Mouse (Mus musculus) right cerebral cortex, adult 18-20 months (tissue): Measurements from ENCODE around the gene Pef1.

ENCODE experiments used
- DNase-seq: peaks from one replicate; pipeline ENCODE4 v3.0.0; 2022; ENCODE audit warnings: mixed read lengths

Pef1 gene

DNA sequence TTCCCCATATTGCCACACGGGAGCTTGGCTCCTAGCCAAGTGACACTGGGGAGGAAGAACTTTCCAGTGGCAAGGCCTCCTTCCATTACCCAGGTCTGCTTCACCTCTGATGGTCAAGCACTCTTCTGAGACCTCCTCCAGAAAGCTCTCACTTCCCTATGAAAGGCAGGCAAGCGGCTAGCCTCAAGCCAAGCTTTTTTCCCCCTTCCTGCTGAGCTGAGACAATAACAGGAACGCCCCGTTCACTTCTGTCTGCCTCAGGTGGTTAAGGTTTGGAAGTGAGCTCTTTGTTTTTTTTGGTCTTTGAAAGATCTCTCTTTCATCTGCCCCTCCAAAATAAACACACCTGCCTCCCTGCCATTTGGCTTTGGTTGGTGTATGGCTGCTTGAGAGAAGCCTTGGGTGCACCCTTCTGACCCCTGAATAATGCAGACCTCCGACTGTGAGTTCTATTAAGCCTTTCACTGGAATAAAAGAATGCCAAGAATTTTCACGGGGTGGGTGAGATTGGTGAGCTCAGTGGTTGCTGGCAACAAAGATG, at the start of gene Pef1:
Pef1 (plus strand) TSS at position 448 of the 541 bp plus-strand sequence.
- DNase-seq = no peak

GRCm38 (mm10) chr4:130053111-130053510, 49.2 kb upstream of the Pef1 start:
- DNase-seq = no peak

DNA sequence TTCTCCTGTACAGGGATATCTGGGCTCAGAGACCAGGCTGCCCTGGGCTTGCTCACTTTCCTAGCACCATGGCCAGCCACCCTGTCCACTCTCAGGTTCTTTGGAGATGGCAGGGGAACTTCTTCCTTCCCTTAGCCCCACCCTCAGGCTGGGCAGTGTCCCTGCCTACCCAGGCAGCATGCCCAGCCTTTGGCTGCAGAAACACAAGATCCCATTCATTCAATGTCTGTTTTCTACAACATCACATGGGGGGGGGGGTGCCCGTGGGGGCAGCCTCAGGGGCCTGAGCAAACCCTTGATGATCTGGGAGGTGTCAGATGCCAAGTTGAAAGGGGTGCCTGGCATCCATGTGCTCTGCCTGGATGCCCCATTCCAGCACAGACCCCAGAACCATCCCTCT, 47.6 kb upstream of the Pef1 start:
- DNase-seq = no peak

DNA sequence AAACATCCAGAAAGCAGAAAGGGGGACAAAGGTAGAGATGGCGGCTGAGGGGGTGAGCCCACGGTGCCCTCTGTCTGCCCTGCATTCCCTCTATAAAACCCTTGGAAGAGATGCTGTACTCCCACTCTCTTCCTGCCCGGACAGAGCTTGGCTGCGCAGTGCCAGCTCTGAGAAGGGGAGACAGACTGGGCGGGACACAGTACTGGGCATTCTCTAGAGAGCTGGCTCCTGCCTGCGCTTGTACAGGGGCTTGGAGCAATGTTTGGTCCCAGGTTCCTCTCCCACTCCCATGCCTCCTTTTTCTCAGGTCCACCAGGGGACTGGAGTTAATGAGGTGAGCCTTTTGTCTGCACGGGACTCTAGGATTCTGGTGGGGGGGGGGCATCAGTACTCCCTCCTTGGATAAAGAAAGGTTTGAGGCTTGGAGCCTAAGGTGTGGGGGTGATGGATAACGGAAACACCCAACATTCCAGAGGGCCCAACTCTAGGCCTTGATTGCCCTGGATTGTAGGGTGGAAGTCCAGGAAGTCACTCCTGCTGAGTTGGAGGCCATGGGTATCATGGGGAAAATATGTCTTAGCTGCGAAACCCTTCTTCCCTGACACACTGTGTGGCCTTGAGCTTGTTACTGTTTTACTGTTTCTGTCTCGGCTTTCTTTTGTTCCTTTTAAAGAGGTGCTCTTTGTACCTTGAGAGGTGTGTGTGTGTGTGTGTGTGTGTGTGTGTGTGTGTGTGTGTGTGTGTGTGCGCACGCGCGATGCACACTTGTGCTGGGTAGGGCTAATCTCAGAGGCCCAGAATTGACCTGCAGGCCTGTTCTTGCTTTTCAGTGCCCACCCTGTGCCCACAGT, 47.0 kb upstream of the Pef1 start:
- DNase-seq = no peak

DNA sequence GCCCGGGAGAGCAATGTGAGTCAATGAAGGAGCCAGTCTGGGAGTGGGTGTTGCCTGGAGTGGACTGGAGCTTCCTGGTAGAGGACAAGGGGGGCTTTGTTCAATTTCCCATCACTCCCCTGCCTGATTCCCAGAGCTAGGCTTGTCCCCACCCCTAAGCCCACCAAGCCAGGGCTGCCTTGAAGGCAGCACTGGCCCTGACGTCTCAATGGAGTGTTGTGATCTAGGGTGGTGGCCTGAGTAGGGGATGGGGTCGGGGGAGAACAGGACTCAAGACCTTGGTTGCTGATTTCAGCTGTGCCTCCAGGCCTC, 46.4 kb upstream of the Pef1 start:
- no peak for DNase-seq

DNA sequence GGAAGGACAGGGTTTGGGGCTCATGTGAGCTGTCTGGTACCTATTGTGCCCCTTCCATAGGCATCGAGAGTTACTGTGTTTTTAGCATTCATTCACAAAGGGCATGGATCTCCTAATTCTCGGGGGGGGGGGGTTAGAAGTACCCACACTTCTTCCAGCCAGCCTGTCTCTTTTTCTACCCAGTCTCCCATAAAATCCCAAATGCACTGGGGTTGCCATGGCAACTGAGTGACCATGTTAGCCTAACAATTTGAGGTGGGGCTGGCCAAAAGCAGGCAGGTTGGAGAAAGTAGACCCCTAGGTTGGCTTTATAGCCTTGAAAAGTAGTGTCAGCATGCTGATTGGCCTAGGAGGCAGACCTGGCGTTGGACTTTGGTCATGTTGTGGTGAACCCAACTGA, 45.9 kb upstream of the Pef1 start:
- no peak for DNase-seq

GRCm38 (mm10) chr4:130060937-130061336, 41.4 kb upstream of the Pef1 start:
- no peak for DNase-seq

DNA sequence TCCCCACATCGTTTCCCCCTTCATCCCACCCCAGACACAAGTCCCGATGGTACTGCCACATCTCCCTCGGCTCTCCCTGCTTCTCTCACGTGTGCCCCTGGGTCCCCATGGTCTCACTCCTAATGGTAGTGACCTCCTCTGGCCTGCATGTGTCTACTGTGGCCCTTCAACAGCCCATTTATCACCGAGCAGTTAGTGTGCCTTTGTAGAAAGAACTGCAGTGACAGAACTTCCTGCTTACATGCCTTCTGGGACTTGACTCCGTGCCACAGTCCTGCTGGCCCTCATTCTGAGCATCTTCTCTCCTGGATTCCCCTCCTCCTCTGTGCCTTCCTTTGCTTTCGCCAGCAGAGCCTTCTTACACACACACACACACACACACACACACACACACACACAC, 39.2 kb upstream of the Pef1 start:
- no peak for DNase-seq

DNA sequence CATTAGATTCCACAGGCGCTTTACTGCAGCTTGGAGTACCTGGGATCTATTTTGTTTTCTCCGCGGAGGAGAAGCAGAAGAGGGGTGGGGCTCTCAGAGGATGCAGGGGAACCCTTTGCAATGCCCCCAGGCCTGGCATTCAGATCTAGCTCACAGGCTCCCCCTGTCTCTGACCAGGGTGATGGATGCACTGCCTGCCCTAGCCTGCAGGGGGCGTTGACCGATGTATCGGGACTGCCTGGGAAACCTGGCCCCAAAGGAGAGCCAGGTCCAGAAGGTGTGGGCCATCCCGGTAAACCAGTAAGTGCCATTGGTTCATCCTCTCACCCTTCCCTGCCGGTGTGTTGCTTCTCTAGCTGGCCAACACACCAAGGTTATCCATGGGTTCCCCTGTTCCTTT, 35.5 kb upstream of the Pef1 start:
- no peak for DNase-seq

GRCm38 (mm10) chr4:130070523-130070922, 31.8 kb upstream of the Pef1 start:
- no peak for DNase-seq

DNA sequence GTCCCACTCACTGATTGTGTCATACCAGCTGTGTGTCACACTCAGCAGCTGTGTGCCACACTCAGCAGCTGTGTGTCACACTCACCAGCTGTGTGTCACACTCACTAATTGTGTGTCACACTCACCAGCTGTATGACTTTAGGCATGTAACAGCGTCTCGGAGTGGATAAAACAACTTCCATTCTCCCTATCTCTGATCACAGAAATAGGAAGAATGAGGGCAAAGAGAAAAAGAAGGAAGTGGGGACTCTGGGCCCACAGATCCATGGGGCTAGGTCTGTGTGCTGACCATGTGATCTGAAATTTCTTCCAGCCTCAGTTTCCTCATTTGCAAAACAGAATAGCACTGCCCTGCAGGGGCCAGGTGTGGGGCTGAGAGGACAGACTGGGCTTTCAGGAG, 30.6 kb upstream of the Pef1 start:
- no peak for DNase-seq

DNA sequence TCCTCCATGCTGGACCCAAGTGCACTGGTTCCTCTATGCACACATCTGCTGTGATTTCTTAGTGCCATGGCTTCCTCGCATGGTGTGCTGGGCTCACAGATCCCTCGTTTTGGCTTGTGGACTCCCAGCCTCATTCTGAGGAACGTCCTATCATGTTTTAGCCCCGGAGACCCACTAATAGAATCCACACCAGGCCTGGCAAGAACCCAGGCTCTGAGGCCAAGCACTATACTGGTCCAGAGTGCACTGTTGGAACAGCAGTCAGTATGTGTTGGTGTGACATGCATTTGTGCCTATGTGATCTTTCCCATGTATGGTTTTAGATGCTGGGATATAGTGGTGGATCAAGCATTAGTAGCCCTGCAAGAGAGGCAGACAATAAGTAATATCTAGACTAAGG, 29.0 kb upstream of the Pef1 start:
- DNase-seq = no peak

DNA sequence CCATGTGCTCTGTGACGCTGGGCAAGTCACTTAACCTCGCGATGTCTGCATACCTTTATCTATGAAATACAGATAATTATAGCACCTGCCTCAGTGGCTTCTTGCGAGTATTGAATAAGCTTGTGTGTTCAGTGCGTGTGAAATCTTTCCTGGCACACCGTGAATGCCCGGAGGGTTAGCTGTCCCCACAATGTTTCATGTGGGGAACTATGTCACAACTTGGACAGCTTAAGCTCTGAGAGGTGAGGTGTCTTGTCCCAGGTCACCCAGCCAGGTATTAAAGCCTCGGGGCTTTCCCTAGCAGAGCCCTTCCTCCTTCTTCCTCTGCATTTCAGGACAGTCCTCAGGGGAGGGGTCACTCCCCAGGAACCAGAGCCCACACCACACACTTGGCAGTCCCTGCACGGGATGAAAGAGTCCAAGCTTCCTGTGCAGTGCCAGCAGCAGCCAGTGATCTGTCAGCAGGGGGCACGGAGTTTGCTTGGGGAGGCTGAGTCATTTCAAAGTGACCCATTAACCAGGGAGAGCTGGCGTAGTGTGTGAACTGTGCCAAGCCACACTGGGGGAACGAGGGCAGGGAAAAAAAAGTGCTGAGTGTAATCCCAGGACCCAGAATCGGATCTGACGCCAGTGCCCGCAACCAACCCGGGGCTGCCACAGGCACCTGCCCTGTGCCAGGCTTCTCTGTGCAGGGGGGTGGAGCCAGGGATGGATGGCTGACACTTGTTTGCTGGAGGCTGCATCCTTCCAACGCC, 27.4 kb upstream of the Pef1 start:
- peak; percentile 32 for DNase-seq

DNA sequence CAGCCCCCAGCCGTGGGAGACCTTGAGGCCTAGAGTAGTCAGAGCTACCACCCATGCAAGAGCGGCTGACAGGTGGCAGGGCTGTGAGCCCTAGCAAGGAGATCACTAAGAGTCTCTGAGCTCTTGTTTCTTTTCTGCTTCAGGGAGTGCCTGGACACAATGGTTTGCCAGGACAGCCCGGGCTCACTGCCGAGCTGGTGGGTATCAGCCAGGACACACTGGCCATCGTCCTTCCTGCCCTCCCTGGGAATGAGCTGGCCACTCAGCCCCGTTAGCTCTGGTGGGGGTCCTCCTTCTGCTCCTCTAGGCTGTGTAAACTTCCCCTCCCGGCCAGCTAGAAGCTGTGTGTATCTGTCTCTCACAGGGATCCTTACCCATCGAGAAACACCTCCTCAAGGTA, 25.5 kb upstream of the Pef1 start:
- DNase-seq = no peak

GRCm38 (mm10) chr4:130078816-130079485, 23.4 kb upstream of the Pef1 start:
- DNase-seq = peak; percentile 60

GRCm38 (mm10) chr4:130079521-130079920, 22.8 kb upstream of the Pef1 start:
- no peak for DNase-seq

- DNase-seq = peak; percentile 68
Observed at GRCm38 (mm10) chr4:130081345-130082190, 20.8 kb upstream of the Pef1 start.

DNA sequence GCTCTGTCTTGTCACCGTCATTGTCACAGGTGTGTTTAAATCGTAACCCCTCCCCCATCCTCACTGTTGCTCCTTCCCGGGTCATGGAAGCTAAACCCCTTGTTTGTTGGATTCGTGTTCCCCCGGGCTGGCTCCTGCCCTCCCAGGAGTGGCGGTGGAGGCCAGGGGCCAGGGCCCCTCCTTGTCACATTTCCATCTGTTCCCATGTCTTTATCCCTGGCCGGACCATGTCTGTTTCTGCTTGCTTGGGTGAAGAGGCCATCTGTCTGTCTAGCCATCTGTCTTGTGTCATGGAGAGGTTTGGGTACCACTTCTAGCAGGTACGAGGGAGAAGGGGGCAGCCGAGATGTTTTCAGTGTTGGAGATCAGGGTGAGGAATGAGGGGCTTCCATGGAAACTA, 20.1 kb upstream of the Pef1 start:
- no peak for DNase-seq

DNA sequence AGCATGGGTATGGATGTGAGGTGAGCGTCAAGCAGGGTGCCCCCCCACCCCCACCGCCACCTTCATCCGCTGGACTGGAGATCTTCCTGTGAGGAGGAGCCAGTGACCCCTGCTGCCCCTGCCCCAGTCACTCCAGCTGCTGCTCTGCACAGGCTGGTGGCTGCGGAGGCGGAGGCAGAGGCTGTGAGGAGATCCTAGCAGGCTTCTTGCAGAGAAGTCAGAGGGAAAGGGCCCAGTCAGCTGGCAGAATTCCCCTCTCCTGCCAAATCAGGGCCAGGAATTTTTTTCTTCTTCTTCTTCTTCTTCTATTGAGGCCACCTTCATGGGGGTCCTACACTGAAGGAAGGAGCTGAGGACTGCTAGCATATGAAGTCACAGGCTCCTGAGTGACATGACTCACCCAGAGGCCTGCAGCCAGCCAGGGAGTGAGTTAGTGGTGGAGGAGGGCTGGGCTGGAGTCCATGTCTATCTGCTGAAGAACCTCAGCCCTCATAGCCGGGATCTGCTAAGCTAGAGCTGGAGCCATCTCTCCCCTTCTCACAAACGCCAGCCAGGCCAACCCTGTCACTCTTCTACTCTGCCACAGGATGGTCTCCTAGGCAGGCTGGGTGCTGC, 17.9 kb upstream of the Pef1 start:
- DNase-seq = peak; percentile 46

GRCm38 (mm10) chr4:130085246-130085820, 17.0 kb upstream of the Pef1 start:
- no peak for DNase-seq

DNA sequence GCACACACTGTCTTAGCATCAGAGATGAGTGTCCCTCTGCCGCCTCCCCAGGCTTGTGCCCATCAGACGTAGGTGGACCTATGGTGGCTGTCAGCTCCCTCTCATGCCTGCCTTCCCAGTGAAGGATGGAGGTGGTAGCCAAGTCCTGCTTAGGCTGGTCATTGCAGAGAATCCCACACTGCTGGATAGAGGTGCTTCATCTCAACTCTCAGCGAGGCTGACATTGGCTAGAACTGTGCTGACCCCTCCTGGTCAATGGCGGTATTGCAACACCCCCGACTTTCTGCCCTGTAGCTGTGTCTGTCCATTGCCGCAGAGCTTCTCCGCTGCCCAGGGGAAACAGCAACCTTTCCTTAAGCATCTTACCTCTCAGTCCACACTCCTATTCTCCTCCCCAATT, 15.1 kb upstream of the Pef1 start:
- peak; percentile 87 for DNase-seq

DNA sequence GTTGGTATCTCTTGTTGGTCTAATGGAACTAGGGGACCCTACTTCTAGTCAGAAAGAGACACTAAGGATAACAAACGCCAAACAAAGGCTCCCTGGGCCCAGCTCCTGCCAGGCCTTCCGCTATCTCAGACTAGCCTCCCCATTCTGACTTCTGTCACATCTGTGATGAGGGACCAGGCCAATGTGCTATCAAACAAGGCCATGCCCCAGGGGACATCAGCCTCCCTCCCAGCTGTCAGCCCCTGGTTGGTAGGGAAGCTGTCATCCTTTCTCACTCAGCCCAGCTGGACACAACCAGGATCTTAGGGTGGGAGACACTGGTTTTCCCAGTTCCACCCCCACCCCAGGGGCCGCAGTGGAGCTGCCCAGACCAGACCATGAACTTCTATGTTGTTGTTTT, 7.2 kb upstream of the Pef1 start:
- DNase-seq = no peak
